Mouse (Mus musculus) ES-Bruce4 (cell line): ENCODE measurements around the gene Slc25a12. TPM values are rescaled to one million over a fixed set of nuclear protein-coding genes. Genes with fewer than 3 reads are reported as not detected.

Experiments
- H3K27ac ChIP-seq: 2 replicates; pipeline ENCODE4 v1.5.1; 2012; ENCODE audit warnings: low read length, inconsistent platforms; ENCODE audit not compliant: insufficient read depth
- H3K27me3 ChIP-seq: 2 replicates; pipeline ENCODE4 v1.6.1; 2012; ENCODE audit warnings: mild to moderate bottlenecking, low read length, inconsistent platforms; ENCODE audit not compliant: control insufficient read depth, poor library complexity, insufficient read depth, severe bottlenecking
- H3K36me3 ChIP-seq: 2 replicates; pipeline ENCODE4 v1.6.1; 2012; ENCODE audit warnings: inconsistent platforms, mild to moderate bottlenecking, low read length, moderate library complexity; ENCODE audit not compliant: control insufficient read depth, poor library complexity, insufficient read depth, severe bottlenecking
- H3K4me1 ChIP-seq: one replicate; pipeline ENCODE4 v1.8.1; 2011; ENCODE audit warnings: low read length; ENCODE audit not compliant: control insufficient read depth, insufficient read depth
- H3K4me3 ChIP-seq: 2 replicates; pipeline ENCODE4 v1.5.1; 2011; ENCODE audit warnings: low read depth, mild to moderate bottlenecking, low read length
- H3K9ac ChIP-seq: 2 replicates; pipeline ENCODE4 v1.6.1; 2012; ENCODE audit warnings: low read depth, mild to moderate bottlenecking, inconsistent platforms; ENCODE audit not compliant: poor library complexity, severe bottlenecking
- H3K9me3 ChIP-seq: replicated peaks from 2 replicates; pipeline ENCODE4 v1.6.1; 2012; ENCODE audit warnings: mild to moderate bottlenecking, low read length, inconsistent platforms; ENCODE audit not compliant: control insufficient read depth, poor library complexity, insufficient read depth, severe bottlenecking
- CTCF ChIP-seq: IDR thresholded peaks from one replicate; pipeline ENCODE4 v1.8.1; 2011; ENCODE audit warnings: low read depth, low read length
- EP300 ChIP-seq: IDR thresholded peaks from 2 replicates; pipeline ENCODE4 v1.6.1; 2011; ENCODE audit warnings: low read depth, low read length; ENCODE audit not compliant: insufficient read depth
- POLR2A ChIP-seq: IDR thresholded peaks from one replicate; pipeline ENCODE4 v1.8.1; 2011; ENCODE audit warnings: low read length; ENCODE audit not compliant: insufficient read depth
- polyA plus RNA-seq: library from polyadenylated mRNA; stranded (reverse); fragments of >200 nt; gene quantifications from 2 replicates; pipeline ENCODE4 v1.2.4, GENCODE M21; 2011; ENCODE audit warnings: low read depth; ENCODE audit not compliant: missing spikeins, insufficient read depth, insufficient read length

Slc25a12 gene
- polyA plus RNA-seq, 1 experiment: 89.2 TPM

DNA sequence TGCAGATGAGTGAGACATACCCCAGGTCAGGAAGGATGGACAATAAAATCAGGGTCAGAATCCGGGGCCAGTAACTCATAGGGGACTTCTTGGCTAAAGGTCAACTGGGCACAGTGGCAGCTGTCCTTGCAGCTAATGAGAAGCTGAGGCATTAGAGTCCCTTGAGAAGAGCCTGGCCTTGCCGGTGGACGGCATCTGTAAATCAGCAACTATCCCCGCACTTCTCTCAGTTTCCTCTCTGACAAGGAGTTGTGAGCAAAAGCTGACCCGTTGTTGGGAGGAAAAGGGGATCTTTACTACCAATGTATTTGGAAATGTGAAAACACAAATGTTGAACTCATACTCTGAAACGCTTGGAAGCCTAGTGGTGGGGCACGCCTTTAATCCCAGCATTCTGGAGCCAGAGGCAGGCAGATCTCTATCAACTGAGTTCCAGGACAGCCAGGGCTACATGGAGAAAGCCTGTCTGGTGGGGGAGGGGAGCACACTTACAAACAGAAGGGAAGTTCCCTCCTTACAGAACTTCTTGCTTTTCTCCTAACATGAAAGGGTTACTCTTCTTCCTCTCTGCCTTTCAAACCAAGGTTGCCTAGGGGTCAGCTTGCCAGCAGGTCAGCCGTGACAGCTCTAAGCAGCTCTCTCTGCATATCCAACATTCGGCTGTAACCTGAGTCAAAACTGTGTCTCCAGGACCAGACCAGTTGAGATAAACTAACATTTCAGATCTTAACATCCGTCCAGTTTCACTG lies 14.1 kb downstream of the Slc25a12 start:
- H3K9me3 ChIP-seq: no peaks in the 10 kb centered on the region
- H3K4me1 ChIP-seq: peaks cover 5% of the 10 kb centered on the region
- no peaks in the 10 kb centered on the region for H3K27me3 ChIP-seq
- H3K4me3 ChIP-seq: no peak overlapping the region
- 0 out of 2 replicates have a peak, but pooled peaks have one; percentile 35 for TF ChIP-seq EP300
- no peak for TF ChIP-seq POLR2A
- no peak for TF ChIP-seq CTCF
- peak overlapping the region; percentile 66 for H3K9ac ChIP-seq
- peaks cover 39% of the 10 kb centered on the region for H3K36me3 ChIP-seq
- H3K27ac ChIP-seq: peak overlapping the region; percentile 93

DNA sequence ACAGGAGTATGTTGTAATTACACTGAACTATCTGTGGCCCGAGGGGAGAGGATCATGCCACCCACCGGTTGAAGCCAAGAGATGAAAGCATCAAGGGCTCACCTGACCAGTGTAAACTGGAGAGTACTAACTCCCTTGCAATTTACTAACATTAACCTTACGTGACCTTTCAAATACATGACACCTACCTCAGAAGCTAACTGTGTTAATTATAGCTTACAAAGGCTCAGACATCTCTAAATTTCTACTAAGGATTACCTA lies 15.9 kb downstream of the Slc25a12 start:
- Histone ChIP-seq H3K36me3 (peaks cover 34% of the 10 kb centered on the region), H3K4me3 (no peak overlapping the region), H3K9me3 (no peaks in the 10 kb centered on the region), H3K27ac (peak overlapping the region; percentile 98), H3K4me1 (peaks cover 4% of the 10 kb centered on the region), H3K9ac (peak overlapping the region; percentile 99), H3K27me3 (no peaks in the 10 kb centered on the region)
- no peak for TF ChIP-seq EP300
- no peak for TF ChIP-seq POLR2A
- no peak for TF ChIP-seq CTCF

DNA sequence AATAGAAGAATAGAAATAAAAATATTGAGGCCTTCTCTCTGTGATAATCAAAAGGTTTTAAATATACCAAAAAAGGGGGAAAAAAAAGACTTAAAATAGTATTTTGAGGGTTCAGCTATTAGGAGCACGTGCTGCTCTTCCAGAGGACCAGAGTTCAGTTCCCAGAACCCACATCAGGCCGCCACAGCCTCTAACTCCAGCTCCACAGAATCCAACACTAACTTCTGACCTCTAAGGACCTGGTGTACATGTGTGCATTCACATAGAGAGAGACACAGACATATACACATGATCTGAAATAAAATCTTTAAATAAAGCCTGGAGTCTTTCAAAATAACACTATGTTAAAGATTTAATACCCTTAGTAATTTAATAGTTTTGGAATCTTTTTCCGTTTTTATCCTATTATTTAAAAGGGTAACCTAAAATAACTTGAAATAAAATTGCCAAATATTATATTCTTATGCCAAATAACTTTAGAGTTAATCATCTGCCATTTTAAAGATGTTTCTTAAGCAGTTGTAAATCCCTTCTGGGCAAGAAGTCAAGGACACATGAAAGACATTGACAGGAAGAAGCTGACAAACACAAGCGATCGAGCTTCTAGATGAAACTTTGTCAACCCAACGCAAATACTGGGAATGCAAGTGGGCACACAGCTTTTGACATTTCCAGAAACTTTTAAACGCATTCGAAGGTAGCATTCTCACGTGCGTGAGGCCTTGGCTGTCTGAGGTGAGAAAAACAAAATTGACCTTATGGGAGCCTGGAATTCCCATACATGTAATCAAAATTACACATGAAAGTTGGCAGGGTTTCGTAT lies 16.4 kb downstream of the Slc25a12 start:
- TF ChIP-seq POLR2A (no peak), EP300 (no peak), CTCF (no peak)

DNA sequence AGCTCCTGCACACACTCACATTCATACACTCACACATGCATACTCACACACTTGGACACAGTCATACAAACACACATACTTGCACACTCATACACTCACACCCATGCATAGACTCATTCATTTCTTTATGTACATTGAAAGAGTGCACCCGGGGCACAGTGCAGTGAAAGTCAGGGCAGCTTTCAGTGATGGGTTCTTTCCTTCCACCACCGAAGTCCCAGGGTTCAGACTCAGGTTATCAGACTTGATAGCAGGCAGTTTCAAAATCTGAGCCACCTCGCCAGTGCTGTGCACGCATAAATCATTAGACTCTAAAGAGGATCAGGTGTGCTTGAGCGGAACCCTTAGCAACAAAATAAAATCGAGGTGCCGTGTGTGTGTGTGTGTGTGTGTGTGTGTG lies 17.4 kb downstream of the Slc25a12 start:
- TF ChIP-seq EP300: no peak
- TF ChIP-seq POLR2A: no peak
- no peak for TF ChIP-seq CTCF

More for the DNA sequence above, 16.4 kb downstream of the Slc25a12 start:
- Histone ChIP-seq H3K9ac (peak overlapping the region; percentile 99), H3K27me3 (no peaks in the 10 kb centered on the region), H3K36me3 (peaks cover 33% of the 10 kb centered on the region), H3K27ac (peak overlapping the region; percentile 99), H3K4me3 (no peak overlapping the region), H3K9me3 (no peaks in the 10 kb centered on the region), H3K4me1 (peaks cover 4% of the 10 kb centered on the region)

DNA sequence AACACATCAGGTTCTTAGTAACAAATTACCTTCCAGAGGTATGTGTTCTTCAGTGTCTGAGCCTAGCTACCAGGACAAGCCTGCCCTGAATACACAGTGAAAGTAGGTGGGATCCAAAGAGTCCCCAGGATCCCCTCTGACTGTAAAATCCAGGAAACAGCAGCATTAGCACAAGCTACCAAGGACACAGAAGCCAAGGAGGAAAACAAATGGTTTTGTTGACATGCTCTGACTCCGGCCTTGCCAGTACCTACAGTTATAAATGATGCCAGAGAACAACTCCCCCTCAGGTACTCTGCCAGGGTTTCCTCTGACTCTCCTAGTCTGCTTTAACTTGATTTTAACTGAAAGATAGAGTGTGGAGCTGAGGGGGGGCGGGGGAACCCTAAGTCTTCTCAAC lies 18.0 kb downstream of the Slc25a12 start:
- H3K9ac ChIP-seq: peak overlapping the region; percentile 99
- H3K27ac ChIP-seq: peak overlapping the region; percentile 99
- TF ChIP-seq CTCF (no peak), POLR2A (peak; percentile 17)
- peak overlapping the region; percentile 52 for H3K4me3 ChIP-seq
- H3K4me1 ChIP-seq: peaks cover 4% of the 10 kb centered on the region
- no peaks in the 10 kb centered on the region for H3K9me3 ChIP-seq
- H3K36me3 ChIP-seq: peaks cover 25% of the 10 kb centered on the region
- no peaks in the 10 kb centered on the region for H3K27me3 ChIP-seq

More for the DNA sequence above, 17.4 kb downstream of the Slc25a12 start:
- no peaks in the 10 kb centered on the region for H3K9me3 ChIP-seq
- H3K4me1 ChIP-seq: peaks cover 4% of the 10 kb centered on the region
- peak overlapping the region; percentile 99 for H3K9ac ChIP-seq
- no peaks in the 10 kb centered on the region for H3K27me3 ChIP-seq
- H3K27ac ChIP-seq: peak overlapping the region; percentile 99
- peaks cover 30% of the 10 kb centered on the region for H3K36me3 ChIP-seq
- peak overlapping the region; percentile 14 for H3K4me3 ChIP-seq
